Comparison of ENCODE assay signal across 11 mouse cellular contexts in genomic region chr13:69823920-69824637, GRCm38 (mm10). TPM values are rescaled to one million over a fixed set of nuclear protein-coding genes. Genes with fewer than 3 reads are reported as not detected.
A peak's percentile ranks its signal among the peaks of the same experiment; 100 is the strongest.
DNase-seq lines count a peak whose midpoint lies in the region; ATAC-seq and TF ChIP-seq lines count a peak whose summit lies in the region.
"Had no signal": no experiment of that assay in that cellular context is flagged by ENCODE, and none has a peak within 500 bp of the region (broad histone marks: within the 10 kb centered on the region; RNA-seq: fewer than 3 reads in every experiment).

No protein-coding gene starts in this region.

- H3K9ac ChIP-seq in heart, postnatal 0 days (replicated peaks; ENCODE audit: low read depth, low read length), result no peak overlapping the region
- 0 out of 2 replicates have a peak overlapping the region, but pooled peaks have one; percentile 20 for H3K9ac ChIP-seq in forebrain, embryonic 16.5 days (replicated peaks; ENCODE audit: low read depth, low read length)
- H3K9ac ChIP-seq in hindbrain, embryonic 13.5 days, result peak overlapping the region; percentile 43; the same call in 1 of the 2 replicates
- H3K9ac ChIP-seq in midbrain, embryonic 16.5 days (ENCODE audit: low read depth, low read length), result no peak overlapping the region
- H3K9ac ChIP-seq: embryonic facial prominence, embryonic 12.5 days; liver, embryonic 13.5 days had no signal

- H3K27ac ChIP-seq in heart, postnatal 0 days (ENCODE audit: low read depth), result no peak overlapping the region
- no peak overlapping the region for H3K27ac ChIP-seq in forebrain, embryonic 16.5 days (ENCODE audit: low read length)
- peak overlapping the region; percentile 76 for H3K27ac ChIP-seq in hindbrain, embryonic 13.5 days
- H3K27ac ChIP-seq in midbrain, embryonic 16.5 days (ENCODE audit: low read length), result no peak overlapping the region
- H3K27ac ChIP-seq: embryonic facial prominence, embryonic 12.5 days; liver, embryonic 13.5 days had no signal

- 0 out of 2 replicates have a peak, but pooled peaks have one; percentile 40 for ATAC-seq in heart, postnatal 0 days (ENCODE audit: insufficient read depth, low read depth)
- ATAC-seq in forebrain, embryonic 16.5 days, result peak; percentile 24; the same call in 1 of the 2 replicates
- peak; percentile 53 for ATAC-seq in hindbrain, embryonic 13.5 days (ENCODE audit: low FRiP score)
- ATAC-seq in midbrain, embryonic 16.5 days, result peak; percentile 54; the same call in 1 of the 2 replicates
- no peak for ATAC-seq in monocyte, adult 5-6 weeks (replicated peaks; ENCODE audit: insufficient number of reproducible peaks, low FRiP score, low TSS enrichment, poor library complexity, severe bottlenecking)

- 52% methylated on average over 19 of the region's 19 CpGs for WGBS in heart, postnatal 0 days
- WGBS in forebrain, embryonic 16.5 days, result 38% methylated on average over 19 of the region's 19 CpGs
- WGBS in hindbrain, embryonic 13.5 days, result 37% methylated on average over 19 of the region's 19 CpGs
- 50% methylated on average over 19 of the region's 19 CpGs for WGBS in midbrain, embryonic 16.5 days

- no peak for TF ChIP-seq EP300 in heart, postnatal 0 days (IDR thresholded peaks at IDR 0.05; ENCODE audit: low read depth)

- no peak for TF ChIP-seq CTCF in heart, postnatal 0 days (IDR thresholded peaks at IDR 0.05; ENCODE audit: low read depth)

- no peaks in the 10 kb centered on the region for H3K27me3 ChIP-seq in heart, postnatal 0 days (ENCODE audit: control insufficient read depth, insufficient read depth, low read length)
- H3K27me3 ChIP-seq in forebrain, embryonic 16.5 days (replicated peaks; ENCODE audit: control insufficient read depth, insufficient read depth, low read length), result no peaks in the 10 kb centered on the region
- H3K27me3 ChIP-seq in hindbrain, embryonic 13.5 days, result no peaks in the 10 kb centered on the region
- no peaks in the 10 kb centered on the region for H3K27me3 ChIP-seq in midbrain, embryonic 16.5 days (ENCODE audit: control insufficient read depth, insufficient read depth, low read depth, low read length)
- H3K27me3 ChIP-seq: embryonic facial prominence, embryonic 12.5 days; liver, embryonic 13.5 days had no signal

- peak overlapping the region; percentile 22; the same call in 1 of the 2 replicates for H3K4me2 ChIP-seq in heart, postnatal 0 days (ENCODE audit: low read depth, low read length)
- H3K4me2 ChIP-seq in forebrain, embryonic 16.5 days (ENCODE audit: low read length), result no peak overlapping the region
- peak overlapping the region; percentile 15 for H3K4me2 ChIP-seq in hindbrain, embryonic 13.5 days
- no peak overlapping the region for H3K4me2 ChIP-seq in midbrain, embryonic 16.5 days (ENCODE audit: low read length)
- H3K4me2 ChIP-seq: embryonic facial prominence, embryonic 12.5 days; liver, embryonic 13.5 days had no signal

- no peaks in the 10 kb centered on the region for H3K9me3 ChIP-seq in heart, postnatal 0 days (replicated peaks; ENCODE audit: control insufficient read depth, low read length)
- no peaks in the 10 kb centered on the region for H3K9me3 ChIP-seq in forebrain, embryonic 16.5 days (ENCODE audit: control insufficient read depth, low read length)
- H3K9me3 ChIP-seq in hindbrain, embryonic 13.5 days, result no peaks in the 10 kb centered on the region
- H3K9me3 ChIP-seq in midbrain, embryonic 16.5 days (replicated peaks; ENCODE audit: control insufficient read depth, low read length, poor library complexity, severe bottlenecking), result no peaks in the 10 kb centered on the region
- H3K9me3 ChIP-seq: embryonic facial prominence, embryonic 12.5 days; liver, embryonic 13.5 days had no signal

- H3K4me1 ChIP-seq in heart, postnatal 0 days (ENCODE audit: control insufficient read depth, insufficient read depth), result no peaks in the 10 kb centered on the region
- H3K4me1 ChIP-seq in forebrain, embryonic 16.5 days (replicated peaks; ENCODE audit: control insufficient read depth, insufficient read depth, low read length), result peaks cover 5% of the 10 kb centered on the region
- H3K4me1 ChIP-seq in hindbrain, embryonic 13.5 days (replicated peaks), result peaks cover 26% of the 10 kb centered on the region
- H3K4me1 ChIP-seq in midbrain, embryonic 16.5 days (ENCODE audit: control insufficient read depth, insufficient read depth, low read length), result peaks cover 5% of the 10 kb centered on the region; the same call in 1 of the 2 replicates
- H3K4me1 ChIP-seq: embryonic facial prominence, embryonic 12.5 days; liver, embryonic 13.5 days had no signal

- peak; percentile 10 for DNase-seq in heart, postnatal 0 days (ENCODE audit: low spot score)
- DNase-seq in heart, adult 9 months (ENCODE audit: low spot score in 2 of 2), result no peak
- DNase-seq in thymus, postnatal 0 days (ENCODE audit: low spot score), result no peak
- no peak for DNase-seq in gastrocnemius, adult 8-10 months (ENCODE audit: low spot score in 2 of 2)
- DNase-seq: liver, embryonic 13.5 days; thymus, postnatal 36 days had no signal

- no peak overlapping the region for H3K4me3 ChIP-seq in heart, postnatal 0 days (ENCODE audit: low read depth, low read length)
- no peak overlapping the region for H3K4me3 ChIP-seq in forebrain, embryonic 16.5 days (replicated peaks; ENCODE audit: low read length)
- H3K4me3 ChIP-seq in hindbrain, embryonic 13.5 days, result no peak overlapping the region
- no peak overlapping the region for H3K4me3 ChIP-seq in midbrain, embryonic 16.5 days (ENCODE audit: low read depth, low read length)
- H3K4me3 ChIP-seq: embryonic facial prominence, embryonic 12.5 days; liver, embryonic 13.5 days had no signal

- H3K36me3 ChIP-seq in heart, postnatal 0 days (replicated peaks; ENCODE audit: control insufficient read depth, insufficient read depth, low read length), result no peaks in the 10 kb centered on the region
- H3K36me3 ChIP-seq in forebrain, embryonic 16.5 days (ENCODE audit: control insufficient read depth, insufficient read depth), result no peaks in the 10 kb centered on the region
- H3K36me3 ChIP-seq in hindbrain, embryonic 13.5 days, result no peaks in the 10 kb centered on the region
- H3K36me3 ChIP-seq in midbrain, embryonic 16.5 days (ENCODE audit: control insufficient read depth, insufficient read depth, low read length), result no peaks in the 10 kb centered on the region
- H3K36me3 ChIP-seq: embryonic facial prominence, embryonic 12.5 days; liver, embryonic 13.5 days had no signal

RNA-seq across cellular contexts. Expression of gene Med10, which starts 21.9 kb away (rescaled TPM):
- total RNA-seq in heart, postnatal 0 days (2014; rRNA removed; ENCODE audit: low replicate concordance), result 43.0 and 60.2 TPM in 2 replicates
- polyA plus RNA-seq in heart, postnatal 0 days (2015; fragmentation: Nextera tagmentation; extraction: Ambion mirVana), result 101 and 106 TPM in 2 replicates
- 168 and 178 TPM in 2 replicates for polyA plus RNA-seq in forebrain, embryonic 16.5 days (2015; fragmentation: Nextera tagmentation; extraction: Ambion mirVana)
- 175 and 179 TPM in 2 replicates for polyA plus RNA-seq in hindbrain, embryonic 13.5 days (2015; fragmentation: Nextera tagmentation; extraction: Ambion mirVana)
- 134 and 139 TPM in 2 replicates for polyA plus RNA-seq in midbrain, embryonic 16.5 days (2015; fragmentation: Nextera tagmentation; extraction: Ambion mirVana)
- 66.5 to 111 TPM (median 103 TPM) in 3 replicates for total RNA-seq in monocyte, adult 5-6 weeks (2017)
- 207 and 234 TPM in 2 replicates for polyA plus RNA-seq in thymus, postnatal 0 days (2015; fragmentation: Nextera tagmentation; extraction: Ambion mirVana)
- total RNA-seq in gastrocnemius, adult 8-10 months (2022), result 10 to 100 TPM in 2 of 4 experiments, 1 to 10 TPM in 2; 8.2 to 14.4 (median 11.4) TPM

Comparison
In these comparisons a context has a peak if more than half of its experiments do, and no peak if none do; other contexts are left out.
1. H3K4me2 ChIP-seq: peak in heart, postnatal 0 days (single experiment) and hindbrain, embryonic 13.5 days (single experiment); none in forebrain, embryonic 16.5 days (single experiment) and midbrain, embryonic 16.5 days (single experiment).
2. H3K9ac ChIP-seq: peak in forebrain, embryonic 16.5 days (single experiment) and hindbrain, embryonic 13.5 days (single experiment); none in heart, postnatal 0 days (single experiment) and midbrain, embryonic 16.5 days (single experiment).